Mouse (Mus musculus) cerebellum, postnatal 4 days (tissue): ENCODE data around the gene Ntrk3.
A peak's percentile ranks its signal among the peaks of the same experiment; 100 is the strongest.

Source experiments
- DNase-seq, 2 experiments: peaks; one replicate each; pipeline ENCODE4 v3.0.0; 2022; ENCODE audit warnings: low spot score in 2 of 2, mixed read lengths in 1 of 2

Gene Ntrk3

GRCm38 (mm10) chr7:78239012-78239411 is 498.8 kb downstream of the Ntrk3 start:
- no peak for DNase-seq

- DNase-seq = no peak
Measured at GRCm38 (mm10) chr7:78221668-78222067, 516.1 kb downstream of the Ntrk3 start.

- DNase-seq = no peak
Measured at GRCm38 (mm10) chr7:78220949-78221348, 516.9 kb downstream of the Ntrk3 start.

- DNase-seq = peak; percentile 34 to 63
Measured at GRCm38 (mm10) chr7:78190931-78191653, 546.7 kb downstream of the Ntrk3 start.

- no peak for DNase-seq
Measured at GRCm38 (mm10) chr7:78185578-78185977, 552.2 kb downstream of the Ntrk3 start.

GRCm38 (mm10) chr7:78183396-78183795 is 554.4 kb downstream of the Ntrk3 start:
- DNase-seq = no peak

GRCm38 (mm10) chr7:78179996-78180665 is 557.7 kb downstream of the Ntrk3 start:
- no peak for DNase-seq

- no peak for DNase-seq
Measured at GRCm38 (mm10) chr7:78172267-78172955, 565.4 kb downstream of the Ntrk3 start.

- DNase-seq = no peak
Measured at GRCm38 (mm10) chr7:78165466-78165865, 572.3 kb downstream of the Ntrk3 start.

GRCm38 (mm10) chr7:78157946-78158345 is 579.9 kb downstream of the Ntrk3 start:
- no peak for DNase-seq

- DNase-seq = no peak
Measured at GRCm38 (mm10) chr7:78145251-78145650, 592.6 kb downstream of the Ntrk3 start.

GRCm38 (mm10) chr7:78144849-78145248 is 593.0 kb downstream of the Ntrk3 start:
- DNase-seq = no peak

GRCm38 (mm10) chr7:78129966-78130365 is 607.8 kb downstream of the Ntrk3 start:
- DNase-seq = no peak
